In genomic region chr19:36143571-36143970, GRCm38 (mm10) we compare ENCODE assay signal across 30 mouse cellular contexts. TPM values are rescaled to one million over a fixed set of nuclear protein-coding genes. Genes with fewer than 3 reads are reported as not detected.
"Had no signal": no experiment of that assay in that cellular context is flagged by ENCODE, and none has a peak within 500 bp of the region (broad histone marks: within the 10 kb centered on the region; RNA-seq: fewer than 3 reads in every experiment).

No protein-coding gene starts in this region.

- H3K4me3 ChIP-seq: embryonic facial prominence, embryonic 10.5 days; embryonic facial prominence, embryonic 12.5 days; embryonic facial prominence, embryonic 13.5 days; embryonic facial prominence, embryonic 15.5 days; erythroblast, embryonic 14.5 days; forebrain, embryonic 10.5 days; forebrain, embryonic 12.5 days; forebrain, embryonic 13.5 days; forebrain, embryonic 15.5 days; gastrocnemius, adult 2 months; heart, adult 2 months had no signal

- ATAC-seq: forebrain, embryonic 13.5 days; forebrain, embryonic 14.5 days; forebrain, embryonic 15.5 days; forebrain, embryonic 16.5 days; forebrain, postnatal 0 days had no signal

- H3K4me1 ChIP-seq: embryonic facial prominence, embryonic 10.5 days; embryonic facial prominence, embryonic 12.5 days; embryonic facial prominence, embryonic 13.5 days; embryonic facial prominence, embryonic 15.5 days; forebrain, embryonic 10.5 days; forebrain, embryonic 12.5 days; forebrain, embryonic 13.5 days; forebrain, embryonic 15.5 days had no signal

- H3K27me3 ChIP-seq: embryonic facial prominence, embryonic 12.5 days; embryonic facial prominence, embryonic 13.5 days; embryonic facial prominence, embryonic 15.5 days; forebrain, embryonic 12.5 days; forebrain, embryonic 13.5 days; forebrain, embryonic 15.5 days had no signal

- H3K4me2 ChIP-seq: embryonic facial prominence, embryonic 12.5 days; embryonic facial prominence, embryonic 13.5 days; embryonic facial prominence, embryonic 15.5 days; forebrain, embryonic 12.5 days; forebrain, embryonic 13.5 days; forebrain, embryonic 15.5 days had no signal

- H3K36me3 ChIP-seq: embryonic facial prominence, embryonic 10.5 days; embryonic facial prominence, embryonic 12.5 days; embryonic facial prominence, embryonic 13.5 days; embryonic facial prominence, embryonic 15.5 days; forebrain, embryonic 10.5 days; forebrain, embryonic 12.5 days; forebrain, embryonic 15.5 days had no signal

- H3K27ac ChIP-seq: embryonic facial prominence, embryonic 10.5 days; embryonic facial prominence, embryonic 12.5 days; embryonic facial prominence, embryonic 13.5 days; embryonic facial prominence, embryonic 15.5 days; forebrain, embryonic 10.5 days; forebrain, embryonic 12.5 days; forebrain, embryonic 13.5 days; forebrain, embryonic 15.5 days; gastrocnemius, adult 2 months; heart, adult 2 months had no signal

- DNase-seq: cerebellum, adult 8-10 months; cerebellum, adult 9-10 months; cerebellum, adult 9-11 months; cerebellum, postnatal 10 days; cerebellum, postnatal 14 days; cerebellum, postnatal 25 days; cerebellum, postnatal 36 days; embryo, embryonic 11 days; forebrain, postnatal 0 days; gastrocnemius, adult 2 months; gastrocnemius, postnatal 10 days; gastrocnemius, postnatal 14 days; gastrocnemius, postnatal 25 days; gastrocnemius, postnatal 36 days; heart, adult 18-20 months; heart, adult 2 months had no signal

- H3K9me3 ChIP-seq: embryonic facial prominence, embryonic 15.5 days; forebrain, embryonic 15.5 days had no signal

- H3K9ac ChIP-seq: embryonic facial prominence, embryonic 12.5 days; embryonic facial prominence, embryonic 13.5 days; embryonic facial prominence, embryonic 15.5 days; forebrain, embryonic 12.5 days; forebrain, embryonic 13.5 days; forebrain, embryonic 15.5 days; forebrain, postnatal 0 days had no signal

RNA-seq across cellular contexts. Expression of gene Ankrd1, which starts 23.7 kb away (rescaled TPM):
- total RNA-seq: common myeloid progenitor, adult 5-6 weeks; granulocyte monocyte progenitor cell, adult 5-6 weeks had no signal
- polyA plus RNA-seq: erythroblast, embryonic 14.5 days; forebrain, embryonic 10.5 days; forebrain, embryonic 11.5 days; forebrain, embryonic 12.5 days; forebrain, embryonic 13.5 days; forebrain, embryonic 14.5 days; forebrain, embryonic 15.5 days; forebrain, embryonic 16.5 days had no signal
